Mouse (Mus musculus): ENCODE data around the gene Klhl23. TPM values are rescaled to one million over a fixed set of nuclear protein-coding genes. Genes with fewer than 3 reads are reported as not detected.

Gene Klhl23
- total RNA-seq, 4 experiments from 2014 or later = 46.7 to 55.1 (median 53.3) TPM

Other genes with a start within 250 kb of the Klhl23 start
- under 1 TPM; 0.02 to 0.15 (median 0.13) TPM for gene Lrp2, start 235.9 kb upstream of the Klhl23 start, total RNA-seq (2022)
- 10 to 100 TPM; 20.2 to 31.0 (median 25.9) TPM for gene Bbs5, start 174.8 kb upstream of the Klhl23 start, total RNA-seq (2022)
- gene Klhl41, start 151.8 kb upstream of the Klhl23 start, total RNA-seq (2022) = 1 to 10 TPM in 2 of 4 experiments, under 1 TPM in 2; 0.44 to 1.2 (median 0.98) TPM
- gene Fastkd1, start 108.4 kb upstream of the Klhl23 start, total RNA-seq (2022) = 10 to 100 TPM; 15.3 to 18.6 (median 16.7) TPM
- gene Ppig, start 99.4 kb upstream of the Klhl23 start, total RNA-seq (2022) = 10 to 100 TPM; 65.0 to 75.5 (median 67.5) TPM
- gene Ccdc173, start 32.4 kb upstream of the Klhl23 start, total RNA-seq (2022) = 1 to 10 TPM; 1.9 to 3.0 (median 1.9) TPM
- gene Phospho2, start 32.3 kb upstream of the Klhl23 start, total RNA-seq (2022) = 10 to 100 TPM; 18.5 to 24.3 (median 20.1) TPM
- 100 to 1,000 TPM; 127 to 138 (median 132) TPM for gene Ssb, start 39.6 kb downstream of the Klhl23 start, total RNA-seq (2022)
- gene Mettl5, start 63.7 kb downstream of the Klhl23 start, total RNA-seq (2022) = 10 to 100 TPM; 11.4 to 16.6 (median 12.9) TPM
- 100 to 1,000 TPM; 135 to 149 (median 140) TPM for gene Ubr3, start 75.3 kb downstream of the Klhl23 start, total RNA-seq (2022)
- gene Myo3b, start 217.2 kb downstream of the Klhl23 start, total RNA-seq (2022) = 1 to 10 TPM; 1.1 to 1.8 (median 1.3) TPM

Data from left cerebral cortex, adult 8-10 months (tissue).